27 mouse cellular contexts compared by ENCODE assay signal in genomic region chr14:61457468-61457867, GRCm38 (mm10). TPM values are rescaled to one million over a fixed set of nuclear protein-coding genes. Genes with fewer than 3 reads are reported as not detected.
DNase-seq lines count a peak whose midpoint lies in the region; ATAC-seq and TF ChIP-seq lines count a peak whose summit lies in the region.
"Had no signal": no experiment of that assay in that cellular context is flagged by ENCODE, and none has a peak within 500 bp of the region (broad histone marks: within the 10 kb centered on the region; RNA-seq: fewer than 3 reads in every experiment).

No protein-coding gene starts in this region.

- H3K9me3 ChIP-seq in stomach, embryonic 16.5 days (replicated peaks; ENCODE audit: control insufficient read depth, low read length) = no peaks in the 10 kb centered on the region
- no peaks in the 10 kb centered on the region for H3K9me3 ChIP-seq in stomach, postnatal 0 days (ENCODE audit: control insufficient read depth, low read length)
- H3K9me3 ChIP-seq: forebrain, embryonic 10.5 days; forebrain, embryonic 13.5 days; heart, embryonic 12.5 days; heart, embryonic 15.5 days; hindbrain, embryonic 10.5 days; hindbrain, embryonic 13.5 days; intestine, embryonic 15.5 days had no signal

- H3K9ac ChIP-seq in stomach, embryonic 16.5 days (ENCODE audit: low read length) = no peak overlapping the region
- H3K9ac ChIP-seq in stomach, postnatal 0 days (ENCODE audit: low read length) = no peak overlapping the region
- H3K9ac ChIP-seq: forebrain, embryonic 13.5 days; heart, embryonic 12.5 days; heart, embryonic 15.5 days; hindbrain, embryonic 13.5 days; intestine, embryonic 15.5 days had no signal

- H3K36me3 ChIP-seq in stomach, embryonic 16.5 days (ENCODE audit: control insufficient read depth, insufficient read depth, low read length) = no peaks in the 10 kb centered on the region
- H3K36me3 ChIP-seq in stomach, postnatal 0 days (ENCODE audit: control insufficient read depth, insufficient read depth, low read length) = no peaks in the 10 kb centered on the region
- H3K36me3 ChIP-seq: forebrain, embryonic 10.5 days; heart, embryonic 12.5 days; heart, embryonic 15.5 days; hindbrain, embryonic 10.5 days; hindbrain, embryonic 13.5 days; intestine, embryonic 15.5 days had no signal

- no peaks in the 10 kb centered on the region for H3K4me1 ChIP-seq in stomach, embryonic 16.5 days (ENCODE audit: control insufficient read depth, insufficient read depth, low read length)
- no peaks in the 10 kb centered on the region for H3K4me1 ChIP-seq in stomach, postnatal 0 days (replicated peaks; ENCODE audit: control insufficient read depth, insufficient read depth)
- H3K4me1 ChIP-seq: forebrain, embryonic 13.5 days; hindbrain, embryonic 13.5 days; intestine, embryonic 15.5 days had no signal

- H3K27ac ChIP-seq in stomach, embryonic 16.5 days (ENCODE audit: low read length) = no peak overlapping the region
- H3K27ac ChIP-seq in stomach, postnatal 0 days (replicated peaks) = no peak overlapping the region
- H3K27ac ChIP-seq: forebrain, embryonic 10.5 days; forebrain, embryonic 13.5 days; heart, embryonic 15.5 days; hindbrain, embryonic 10.5 days; hindbrain, embryonic 13.5 days; intestine, embryonic 15.5 days had no signal

- 0 out of 2 replicates have a peak, but pooled peaks have one; percentile 60 for ATAC-seq in stomach, embryonic 16.5 days (ENCODE audit: insufficient read depth, low FRiP score)
- ATAC-seq in stomach, postnatal 0 days (ENCODE audit: low FRiP score, low TSS enrichment) = no peak
- ATAC-seq: forebrain, embryonic 13.5 days; forebrain, embryonic 16.5 days; hindbrain, embryonic 16.5 days; intestine, embryonic 15.5 days had no signal

- 43% methylated on average over 6 of the region's 6 CpGs for WGBS in stomach, embryonic 16.5 days
- 44% methylated on average over 6 of the region's 6 CpGs for WGBS in stomach, postnatal 0 days

- no peak for TF ChIP-seq CTCF in stomach, postnatal 0 days (IDR thresholded peaks at IDR 0.05; ENCODE audit: low read depth)

- H3K4me2 ChIP-seq in stomach, embryonic 16.5 days (ENCODE audit: low read depth, low read length) = no peak overlapping the region
- no peak overlapping the region for H3K4me2 ChIP-seq in stomach, postnatal 0 days (replicated peaks; ENCODE audit: low read depth)
- H3K4me2 ChIP-seq: forebrain, embryonic 13.5 days; heart, embryonic 12.5 days; heart, embryonic 15.5 days; hindbrain, embryonic 13.5 days; intestine, embryonic 15.5 days had no signal

- TF ChIP-seq EP300 in stomach, postnatal 0 days (optimal IDR thresholded peaks at IDR 0.05) = no peak

- H3K27me3 ChIP-seq in stomach, embryonic 16.5 days (ENCODE audit: control insufficient read depth, insufficient read depth, low read length) = no peaks in the 10 kb centered on the region
- H3K27me3 ChIP-seq in stomach, postnatal 0 days (ENCODE audit: control insufficient read depth, insufficient read depth, low read length) = no peaks in the 10 kb centered on the region
- H3K27me3 ChIP-seq: forebrain, embryonic 13.5 days; heart, embryonic 12.5 days; heart, embryonic 15.5 days; hindbrain, embryonic 13.5 days; intestine, embryonic 15.5 days had no signal

- no peak overlapping the region for H3K4me3 ChIP-seq in stomach, embryonic 16.5 days (replicated peaks; ENCODE audit: low read length)
- no peak overlapping the region for H3K4me3 ChIP-seq in stomach, postnatal 0 days (ENCODE audit: low read depth, low read length)
- H3K4me3 ChIP-seq: forebrain, embryonic 10.5 days; forebrain, embryonic 13.5 days; heart, embryonic 12.5 days; heart, embryonic 15.5 days; hindbrain, embryonic 10.5 days; hindbrain, embryonic 13.5 days; intestine, embryonic 15.5 days had no signal

- DNase-seq in heart, adult 11 months = peak; percentile 70
- no peak for DNase-seq in heart, adult 8-10 months (ENCODE audit: low spot score)
- DNase-seq in stomach, postnatal 0 days (ENCODE audit: low spot score) = no peak
- DNase-seq in retina, postnatal 1 day = peak; percentile 46
- DNase-seq in adipocyte (ENCODE audit: low spot score) = no peak
- DNase-seq: adrenal gland, adult 8-10 months; adrenal gland, postnatal 25 days; B cell, adult 2 months; cerebellum, adult 11-12 months; cerebellum, adult 8-10 months; cerebellum, postnatal 10 days; cerebellum, postnatal 36 days; embryo, embryonic 11 days; gastrocnemius, postnatal 10 days; gastrocnemius, postnatal 36 days; heart, postnatal 10 days; heart, postnatal 36 days had no signal

RNA-seq across cellular contexts. Expression of gene Kpna3, which starts 17.8 kb away (rescaled TPM):
- 10 to 100 TPM; 51.4 to 63.7 (median 59.9) TPM for total RNA-seq in heart, adult 8-10 months (2022)
- 44.9 and 45.9 TPM in 2 replicates for polyA plus RNA-seq in stomach, embryonic 16.5 days (2015; fragmentation: Nextera tagmentation; extraction: Ambion mirVana)
- polyA plus RNA-seq in stomach, postnatal 0 days (2015; fragmentation: Nextera tagmentation; extraction: Ambion mirVana) = 20.3 and 21.2 TPM in 2 replicates

Comparison
In these comparisons a context has a peak if more than half of its experiments do, and no peak if none do; other contexts are left out.
1. DNase-seq: peak in heart, adult 11 months (single experiment) and retina, postnatal 1 day (single experiment); none in heart, adult 8-10 months (single experiment), stomach, postnatal 0 days (single experiment) and adipocyte (single experiment).